Mouse (Mus musculus) brown adipose tissue, adult 24 weeks (tissue): ENCODE data around the gene Poc5. TPM values are rescaled to one million over a fixed set of nuclear protein-coding genes. Genes with fewer than 3 reads are reported as not detected.

Source experiments
- H3K27ac ChIP-seq: fragments of 200-500 bp; replicated peaks from 2 replicates; pipeline ENCODE4 v1.5.1; 2012; ENCODE audit warnings: low read depth, mild to moderate bottlenecking, low read length
- H3K4me1 ChIP-seq: fragments of 200-500 bp; 2 replicates; pipeline ENCODE4 v1.6.1; 2012; ENCODE audit warnings: low read length, mixed read lengths; ENCODE audit not compliant: control insufficient read depth, insufficient read depth, insufficient read length
- H3K4me3 ChIP-seq: fragments of 200-500 bp; 2 replicates; pipeline ENCODE4 v1.5.1; 2012; ENCODE audit warnings: low read depth, mild to moderate bottlenecking, low read length, moderate library complexity; ENCODE audit not compliant: insufficient read depth
- polyA plus RNA-seq: library from polyadenylated mRNA; stranded (reverse); fragments of >200 nt; gene quantifications from 2 replicates; pipeline ENCODE4 v1.2.4, GENCODE M21; 2012; ENCODE audit not compliant: missing spikeins, insufficient read depth, insufficient read length

Gene Poc5
- polyA plus RNA-seq, 1 experiment: 7.3 TPM

GRCm38 (mm10) chr13:96450205-96450856 lies 62.2 kb downstream of the Poc5 start:
- Histone ChIP-seq H3K27ac (no peak overlapping the region), H3K4me3 (no peak overlapping the region), H3K4me1 (peaks cover 2% of the 10 kb centered on the region; the same call in 1 of the 2 replicates)

DNA sequence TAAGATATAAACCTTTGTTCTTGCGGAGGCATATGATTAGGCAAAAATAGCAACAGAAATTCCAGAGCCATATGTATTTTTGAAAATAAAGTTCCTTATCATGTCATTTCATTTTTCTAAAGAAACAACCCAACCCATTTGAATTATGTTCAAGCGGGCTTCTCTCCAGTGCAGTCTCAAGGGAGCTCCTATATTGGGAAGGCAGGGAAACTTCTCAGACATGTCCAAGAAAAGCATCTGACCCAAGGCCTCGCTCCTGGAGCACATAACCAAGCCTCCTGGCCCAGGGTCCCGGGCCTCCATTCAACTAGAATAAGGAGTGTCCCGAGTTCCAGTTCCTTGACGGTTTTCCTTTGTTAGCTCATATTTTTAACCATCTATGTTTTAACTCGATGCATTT lies 62.8 kb downstream of the Poc5 start:
- no peak overlapping the region for H3K27ac ChIP-seq
- H3K4me1 ChIP-seq: peaks cover 2% of the 10 kb centered on the region; the same call in 1 of the 2 replicates
- no peak overlapping the region for H3K4me3 ChIP-seq

DNA sequence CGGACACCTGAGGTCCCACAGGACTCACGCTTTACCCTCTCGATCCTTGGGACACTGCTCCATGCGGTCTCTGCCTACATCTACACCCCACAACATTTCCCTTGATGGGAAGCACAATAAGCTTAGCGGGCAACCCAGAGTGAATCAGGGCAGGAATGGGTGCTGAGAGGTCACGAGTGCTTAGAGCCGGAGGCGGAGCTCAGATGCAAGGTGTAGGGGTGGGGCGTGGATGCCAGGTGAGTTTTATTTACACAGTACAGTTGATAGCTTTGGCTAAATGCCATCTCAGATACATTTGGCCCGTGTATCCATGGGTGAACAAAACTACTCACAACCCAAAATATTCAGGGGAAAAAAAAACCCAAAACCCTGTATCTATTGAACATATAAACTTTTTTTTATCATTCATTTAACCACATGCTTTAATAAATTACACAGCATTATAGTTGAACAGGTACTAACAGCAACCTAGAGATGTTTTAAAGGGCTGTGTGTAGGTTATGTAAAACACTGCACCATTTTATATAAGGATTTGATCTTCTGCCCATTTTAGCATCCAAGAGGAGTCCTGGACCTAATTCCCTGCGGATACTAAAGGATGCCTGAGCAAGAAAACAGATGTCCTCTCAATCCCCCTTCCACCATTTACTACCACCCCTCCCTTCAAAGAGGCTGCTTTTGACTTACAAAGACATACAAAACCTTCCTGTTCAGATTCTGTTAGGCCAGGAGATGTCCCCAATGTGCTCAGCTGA lies 63.5 kb downstream of the Poc5 start:
- Histone ChIP-seq H3K4me1 (peaks cover 2% of the 10 kb centered on the region; the same call in 1 of the 2 replicates), H3K27ac (no peak overlapping the region), H3K4me3 (no peak overlapping the region)

DNA sequence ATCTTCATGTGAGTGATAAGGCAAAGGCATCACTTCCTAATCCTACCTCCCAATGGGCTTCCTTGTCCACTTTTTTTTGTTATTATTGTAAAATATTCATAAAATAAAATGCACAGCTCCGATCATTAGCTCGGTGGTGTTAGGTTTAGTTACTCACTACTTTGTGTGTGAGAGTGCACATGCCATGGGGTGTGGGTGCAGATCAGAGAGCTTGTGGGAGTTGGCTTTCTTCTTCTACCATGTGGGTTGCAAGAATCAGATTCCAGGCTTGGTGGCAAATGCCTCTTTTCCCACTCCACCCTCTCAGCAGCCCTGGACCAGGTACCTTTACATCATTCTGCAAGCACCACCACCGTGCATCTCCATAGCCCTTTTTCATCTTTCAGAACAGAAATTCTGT lies 64.5 kb downstream of the Poc5 start:
- H3K27ac ChIP-seq: no peak overlapping the region

GRCm38 (mm10) chr13:96454288-96454687 lies 66.2 kb downstream of the Poc5 start:
- Histone ChIP-seq H3K4me1 (peaks cover 2% of the 10 kb centered on the region; the same call in 1 of the 2 replicates), H3K27ac (no peak overlapping the region), H3K4me3 (no peak overlapping the region)

More for the DNA sequence above, 64.5 kb downstream of the Poc5 start:
- Histone ChIP-seq H3K4me1 (peaks cover 2% of the 10 kb centered on the region; the same call in 1 of the 2 replicates), H3K4me3 (no peak overlapping the region)

DNA sequence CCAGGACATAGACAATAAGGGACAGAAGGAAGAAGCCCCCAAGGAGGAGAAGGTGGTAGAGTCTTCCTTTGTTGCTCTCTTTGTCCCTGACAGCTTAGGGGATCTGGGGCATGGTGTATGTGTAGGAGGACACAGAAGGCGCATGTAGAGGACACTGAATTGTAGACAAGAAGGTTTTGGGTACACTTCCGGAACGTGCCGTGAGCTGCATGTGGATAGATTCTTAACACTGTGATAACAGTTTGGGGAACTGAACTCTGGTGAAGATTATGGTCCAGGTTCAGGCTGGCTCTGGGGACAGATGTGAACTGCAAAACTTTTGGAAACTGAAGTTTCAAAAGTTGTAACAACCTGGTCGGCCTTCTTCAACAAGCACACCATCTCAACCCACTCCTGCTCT lies 69.5 kb downstream of the Poc5 start:
- H3K4me1 ChIP-seq: peaks cover 2% of the 10 kb centered on the region; the same call in 1 of the 2 replicates
- no peak overlapping the region for H3K4me3 ChIP-seq
- H3K27ac ChIP-seq: no peak overlapping the region

GRCm38 (mm10) chr13:96458018-96458417 lies 69.9 kb downstream of the Poc5 start:
- peaks cover 2% of the 10 kb centered on the region; the same call in 1 of the 2 replicates for H3K4me1 ChIP-seq

GRCm38 (mm10) chr13:96458606-96459005 lies 70.5 kb downstream of the Poc5 start:
- Histone ChIP-seq H3K4me1 (peaks cover 2% of the 10 kb centered on the region; the same call in 1 of the 2 replicates), H3K4me3 (no peak overlapping the region), H3K27ac (no peak overlapping the region)

More at GRCm38 (mm10) chr13:96458018-96458417, 69.9 kb downstream of the Poc5 start:
- H3K4me3 ChIP-seq: no peak overlapping the region
- H3K27ac ChIP-seq: no peak overlapping the region

DNA sequence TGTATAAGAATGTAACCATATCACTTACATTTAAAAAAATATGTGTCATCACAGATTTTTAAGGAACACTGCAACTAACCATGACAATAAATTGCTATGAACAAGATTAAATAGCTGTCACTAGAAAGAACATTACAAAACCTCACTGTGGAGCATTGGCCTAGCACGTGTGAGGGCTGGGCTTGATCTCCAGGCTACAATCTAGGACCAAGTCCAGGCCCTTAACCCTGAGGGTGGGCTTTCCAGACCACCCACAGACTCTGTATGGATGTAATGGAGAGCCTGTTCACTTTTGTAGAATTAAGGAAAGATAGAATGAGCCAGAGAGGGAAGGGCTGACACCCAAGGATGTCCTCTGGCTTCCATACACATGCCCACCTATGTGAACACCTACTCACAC lies 74.5 kb downstream of the Poc5 start:
- H3K4me3 ChIP-seq: no peak overlapping the region
- H3K27ac ChIP-seq: no peak overlapping the region
- H3K4me1 ChIP-seq: no peaks in the 10 kb centered on the region

DNA sequence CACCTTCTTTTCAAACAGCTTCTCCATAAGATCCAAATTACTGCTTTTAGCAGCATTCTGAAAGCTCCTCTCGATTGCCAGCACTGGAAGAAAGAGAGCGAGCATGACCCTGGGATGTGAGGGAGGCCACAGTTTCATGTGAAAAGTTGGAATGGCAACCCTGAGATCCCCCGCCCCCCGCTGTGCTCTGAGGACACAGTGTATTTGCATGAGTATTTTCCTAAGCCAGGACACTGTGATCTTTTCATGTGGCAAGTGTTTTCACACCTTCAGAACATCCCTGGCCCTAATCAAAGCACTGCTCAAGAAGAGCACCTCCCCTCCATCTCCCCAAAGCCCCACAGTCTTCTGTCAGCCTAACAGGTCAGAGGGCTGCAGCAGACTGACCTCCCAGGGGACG lies 77.2 kb downstream of the Poc5 start:
- H3K27ac ChIP-seq: no peak overlapping the region
- no peaks in the 10 kb centered on the region for H3K4me1 ChIP-seq
- no peak overlapping the region for H3K4me3 ChIP-seq

Other genes starting within 250 kb of the Poc5 start
- not detected in 2 replicates for gene Ankdd1b, start 82.9 kb downstream of the Poc5 start, polyA plus RNA-seq
- not detected in 2 replicates for gene Gm17622, start 102.4 kb downstream of the Poc5 start, polyA plus RNA-seq
- gene Polk, start 154.3 kb downstream of the Poc5 start, polyA plus RNA-seq: 2.7 and 3.7 TPM in 2 replicates
- gene Col4a3bp, start 154.3 kb downstream of the Poc5 start, polyA plus RNA-seq: 20.4 and 24.9 TPM in 2 replicates